Mouse (Mus musculus) heart, adult 18-20 months (tissue): ENCODE results near the gene Gm11034. TPM values are rescaled to one million over a fixed set of nuclear protein-coding genes. Genes with fewer than 3 reads are reported as not detected.

Experiments used
- DNase-seq, 2 experiments: peaks; one replicate each; pipeline ENCODE4 v3.0.0; 2021 to 2022; ENCODE audit warnings: mixed read lengths in 1 of 2
- total RNA-seq, 2 experiments: library from RNA; stranded (reverse); gene quantifications; 2 replicates each; pipeline ENCODE4 v1.2.3; 2021

Gm11034 gene
- total RNA-seq, 2 experiments from 2014 or later = not detected

DNA sequence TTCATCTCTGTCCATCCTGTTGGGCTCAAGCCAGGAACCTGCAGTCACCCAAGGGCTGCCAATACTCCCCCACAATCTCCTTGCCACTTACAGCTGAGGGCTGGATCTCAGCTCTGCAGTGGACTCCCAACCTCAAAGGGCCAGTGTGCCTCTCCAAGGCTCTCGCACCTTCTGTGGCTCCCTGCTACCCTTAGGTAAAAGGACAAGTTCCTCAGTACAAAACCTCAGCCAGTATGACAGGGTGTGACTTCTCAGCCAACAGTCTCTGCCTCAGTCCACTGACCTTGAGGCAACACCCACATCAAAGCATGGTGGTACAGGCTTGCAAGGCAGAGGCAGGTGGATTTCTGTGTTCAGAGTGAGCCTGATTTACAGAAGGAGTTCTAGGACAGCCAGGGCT lies 1.6 kb downstream of the Gm11034 start:
- DNase-seq = no peak

DNA sequence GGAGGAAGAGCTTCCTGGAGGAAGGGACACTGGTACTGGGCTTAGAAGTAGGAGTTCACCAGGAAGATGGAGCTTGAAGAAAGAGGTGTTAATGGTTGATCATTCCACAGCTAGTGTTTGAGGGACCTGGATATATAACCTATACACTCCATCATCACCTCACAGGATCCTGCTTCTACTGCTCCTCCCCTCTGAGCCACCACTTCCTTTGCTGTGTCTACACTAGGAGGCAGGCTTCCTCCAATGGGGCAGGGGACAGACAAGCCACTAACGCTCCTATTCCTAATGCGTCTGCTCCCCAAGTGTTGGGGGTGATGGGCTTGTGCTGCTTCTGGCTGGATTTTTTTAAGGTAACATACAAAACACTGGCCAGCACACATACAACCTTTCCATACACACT lies 2.7 kb downstream of the Gm11034 start:
- no peak for DNase-seq

DNA sequence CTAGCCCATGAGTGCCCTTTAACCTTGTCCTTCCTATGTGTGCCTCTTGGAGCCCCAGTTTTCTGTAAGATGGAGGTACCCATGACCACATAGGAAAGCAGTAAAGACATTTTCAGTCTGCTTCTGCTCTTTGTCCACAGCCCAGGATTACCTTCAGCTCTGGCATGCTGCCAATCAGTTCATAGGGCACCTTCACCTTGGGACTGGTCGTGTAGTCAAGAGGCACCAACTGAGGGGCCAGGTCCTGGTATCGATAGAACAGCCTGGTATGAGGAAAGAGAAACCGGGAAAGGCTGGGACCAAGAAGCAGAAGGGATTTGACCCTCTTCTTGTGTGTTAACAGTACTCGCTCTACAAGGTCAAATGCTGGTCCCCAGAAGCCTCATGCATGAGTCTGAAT lies 3.2 kb downstream of the Gm11034 start:
- DNase-seq = no peak

DNA sequence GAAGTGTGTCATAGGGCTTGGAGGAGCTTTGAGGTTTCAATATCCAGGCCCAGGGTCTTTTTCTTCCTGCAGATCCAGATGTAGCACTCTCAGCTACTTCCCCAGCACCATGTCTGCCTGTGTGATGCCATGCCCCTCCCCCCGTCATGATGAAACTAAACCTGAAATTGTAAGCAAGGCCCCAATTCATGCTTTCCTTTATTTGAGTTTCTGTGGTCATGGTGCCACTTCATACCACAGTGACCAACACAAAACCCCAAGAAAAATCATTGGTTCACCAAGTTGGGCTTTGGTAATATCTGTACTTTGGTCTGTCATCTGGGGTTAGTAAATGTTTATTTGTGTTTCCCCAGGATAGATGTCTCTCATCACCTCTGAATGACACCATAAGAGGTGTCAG lies 4.9 kb downstream of the Gm11034 start:
- no peak for DNase-seq

DNA sequence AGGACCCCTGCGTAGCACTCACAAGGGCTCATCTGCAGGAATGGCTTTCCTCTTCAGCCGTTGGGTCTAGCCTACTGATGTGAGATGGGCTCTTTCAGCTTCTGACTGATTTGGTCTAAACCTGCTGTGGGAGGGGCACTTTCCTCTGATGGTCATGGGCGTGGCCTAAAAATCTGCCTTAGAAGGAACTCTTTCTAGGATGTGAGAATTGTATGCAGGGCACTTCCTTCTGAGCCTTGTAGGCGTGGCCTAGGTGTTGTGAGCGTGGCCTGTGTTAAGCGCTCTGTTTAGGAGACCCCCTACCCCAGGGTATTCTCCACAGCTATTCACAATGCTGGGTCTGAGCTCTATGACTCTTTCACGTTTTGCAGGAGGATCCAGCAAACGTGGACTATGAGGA lies 15.4 kb downstream of the Gm11034 start:
- no peak for DNase-seq

DNA sequence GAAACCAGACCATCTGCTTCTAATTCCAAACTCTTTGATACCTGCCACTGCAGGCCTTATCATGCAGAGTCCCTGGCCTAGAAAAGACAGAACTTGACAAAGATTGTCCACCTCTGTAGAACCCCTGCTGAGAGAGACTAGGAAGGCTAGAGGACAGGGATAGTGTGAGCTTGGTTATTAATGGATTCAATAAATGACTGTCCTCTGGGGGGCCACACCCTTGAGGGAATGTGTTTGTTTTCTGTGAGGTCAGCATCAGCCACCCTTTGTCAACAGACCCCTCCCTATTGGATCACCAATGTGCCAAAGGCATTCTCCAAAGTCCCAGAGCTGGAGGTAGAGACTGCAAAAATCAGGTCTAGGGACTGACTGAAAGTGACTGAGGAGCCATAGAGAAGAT lies 21.4 kb downstream of the Gm11034 start:
- no peak for DNase-seq

DNA sequence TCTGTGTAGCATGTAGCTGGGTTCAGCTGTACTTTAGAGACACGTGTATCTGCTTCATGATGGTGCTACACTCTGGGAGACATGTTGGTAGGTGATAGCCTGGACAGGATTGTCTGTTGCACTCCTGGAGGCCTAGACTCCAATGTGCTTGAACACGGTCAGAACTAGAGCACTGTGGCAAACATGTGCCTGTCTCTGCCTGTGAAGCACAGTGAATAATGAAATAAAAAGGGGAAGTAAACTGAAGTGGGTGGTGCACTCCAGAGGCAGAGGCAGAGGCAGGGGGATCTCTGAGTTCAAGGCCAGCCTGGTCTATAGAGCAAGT lies 23.3 kb downstream of the Gm11034 start:
- DNase-seq = no peak

DNA sequence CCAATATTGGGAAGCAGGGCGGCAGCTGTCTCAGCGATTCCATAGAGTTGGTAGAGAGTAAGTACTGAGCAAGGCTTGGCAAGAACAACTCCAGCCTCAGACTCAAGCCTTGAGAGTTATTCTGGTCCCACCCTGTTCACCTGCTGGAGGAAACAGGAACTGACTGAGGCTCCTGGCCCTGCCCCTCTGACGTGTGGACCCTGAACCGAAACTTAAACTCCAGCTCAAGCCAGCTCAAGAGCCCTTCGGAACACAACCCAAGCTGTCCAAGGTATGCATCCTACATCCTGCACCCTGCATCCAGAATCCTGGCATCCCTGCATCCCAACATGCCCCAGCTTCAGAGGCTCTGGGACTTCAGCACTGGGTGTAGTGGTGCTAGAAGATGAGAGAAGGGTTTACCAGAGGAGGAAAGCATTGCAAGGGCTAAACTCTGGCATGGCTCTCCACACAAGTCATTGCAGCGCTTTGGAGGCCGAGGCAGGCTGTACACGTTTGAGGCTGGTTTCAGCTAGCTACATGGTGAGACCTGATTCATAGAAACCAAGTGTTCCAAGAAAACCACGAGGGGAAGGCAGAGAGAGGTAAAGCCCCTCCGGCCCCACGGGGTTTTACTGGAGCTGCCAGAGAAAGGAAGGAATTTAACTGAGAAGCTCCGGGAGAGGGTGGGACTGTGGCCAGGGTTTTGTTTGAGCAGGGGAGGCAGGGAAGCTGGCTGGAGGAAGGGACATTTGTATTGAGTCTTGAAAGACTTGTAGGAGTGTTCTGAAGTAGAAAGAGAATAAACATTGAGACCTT lies 23.8 kb downstream of the Gm11034 start, which contains the start of gene Hsh2d:
TSS of gene Hsh2d (plus strand) at position 222 of the 798 bp plus-strand sequence.
- no peak for DNase-seq

DNA sequence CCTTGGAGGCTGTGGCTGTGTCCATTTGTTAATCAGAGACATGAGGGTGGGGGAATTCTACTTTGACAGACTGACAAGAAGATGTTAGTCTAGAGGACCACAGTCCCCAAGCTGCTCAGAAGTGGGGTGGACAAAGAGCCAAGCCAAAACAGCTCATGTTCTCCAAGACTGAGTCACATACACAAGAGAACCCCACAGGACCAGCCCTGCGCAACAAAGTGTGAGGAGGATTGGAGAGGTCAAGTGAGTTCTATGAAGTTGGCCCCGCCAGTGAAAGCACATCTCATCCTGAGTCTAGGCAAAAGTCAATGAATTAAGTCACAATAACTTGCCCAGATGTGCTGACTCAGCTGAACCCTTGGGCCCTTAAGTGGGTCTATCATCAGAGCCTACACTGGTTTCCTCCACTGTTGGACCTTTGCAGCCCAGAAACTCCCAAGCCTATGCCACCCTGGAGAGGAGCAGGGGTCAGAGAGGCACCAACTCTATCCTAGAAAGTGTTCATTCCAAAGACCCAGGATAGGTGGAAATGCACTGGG lies 25.6 kb downstream of the Gm11034 start:
- peak in 1 of 2 experiments; percentile 14 for DNase-seq

DNA sequence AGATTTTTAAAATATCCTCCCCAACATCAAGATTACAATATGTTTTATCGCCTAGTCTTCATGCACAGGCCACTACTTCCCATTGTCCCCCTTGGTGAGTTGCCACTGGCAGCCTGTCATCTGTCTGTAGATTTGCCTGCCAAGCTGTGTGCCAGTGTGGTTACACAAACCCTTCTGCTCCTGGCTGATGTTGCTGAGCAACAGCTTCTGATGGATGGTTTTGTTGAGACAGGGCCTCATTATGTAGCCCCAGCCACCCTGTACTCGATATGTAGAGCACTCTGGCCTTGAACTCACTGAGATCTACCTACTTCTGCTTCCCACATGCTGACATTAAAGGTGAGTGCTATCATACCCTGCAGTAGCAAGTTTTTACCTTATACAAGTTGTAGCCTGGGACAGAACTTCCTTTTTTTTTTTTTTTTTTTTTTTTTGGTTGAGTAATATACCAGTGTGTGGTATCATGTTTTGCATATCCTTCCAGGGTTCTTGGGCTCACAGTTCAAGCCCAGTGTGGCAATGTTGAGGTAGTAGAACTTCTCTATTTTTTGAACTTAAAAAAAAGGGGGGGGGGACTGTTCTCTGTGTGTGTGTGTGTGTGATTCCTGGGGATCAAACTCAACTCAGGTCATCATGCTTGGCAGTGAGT lies 29.8 kb downstream of the Gm11034 start:
- DNase-seq = no peak

DNA sequence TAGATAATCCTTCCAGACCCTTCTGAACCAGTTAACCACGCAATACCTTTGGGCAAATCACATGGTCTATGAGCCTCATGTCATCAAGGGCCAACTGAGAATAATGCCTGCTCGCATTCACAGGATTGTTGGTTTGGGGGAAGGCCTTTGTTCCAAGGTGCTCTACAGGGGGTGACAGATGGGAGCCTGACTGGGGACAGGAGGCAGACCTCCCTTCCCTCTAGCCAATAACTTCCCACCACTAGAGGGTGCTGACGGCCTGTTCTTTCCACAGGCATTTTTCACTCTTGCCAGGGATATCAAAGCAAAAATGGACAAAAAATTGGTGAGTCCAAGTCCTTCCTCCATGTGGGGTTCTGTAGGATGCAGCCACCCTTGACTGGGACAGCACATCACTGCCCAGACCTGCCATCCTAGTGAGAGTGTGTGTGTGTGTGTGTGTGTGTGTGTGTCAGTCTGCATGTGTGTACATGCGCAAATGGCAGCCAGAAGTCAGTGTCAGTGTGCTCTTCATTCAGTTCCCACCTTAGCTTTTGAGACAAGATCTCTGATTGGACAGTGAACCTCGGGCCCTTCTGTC lies 36.0 kb downstream of the Gm11034 start:
- DNase-seq = peak; percentile 80 to 92

DNA sequence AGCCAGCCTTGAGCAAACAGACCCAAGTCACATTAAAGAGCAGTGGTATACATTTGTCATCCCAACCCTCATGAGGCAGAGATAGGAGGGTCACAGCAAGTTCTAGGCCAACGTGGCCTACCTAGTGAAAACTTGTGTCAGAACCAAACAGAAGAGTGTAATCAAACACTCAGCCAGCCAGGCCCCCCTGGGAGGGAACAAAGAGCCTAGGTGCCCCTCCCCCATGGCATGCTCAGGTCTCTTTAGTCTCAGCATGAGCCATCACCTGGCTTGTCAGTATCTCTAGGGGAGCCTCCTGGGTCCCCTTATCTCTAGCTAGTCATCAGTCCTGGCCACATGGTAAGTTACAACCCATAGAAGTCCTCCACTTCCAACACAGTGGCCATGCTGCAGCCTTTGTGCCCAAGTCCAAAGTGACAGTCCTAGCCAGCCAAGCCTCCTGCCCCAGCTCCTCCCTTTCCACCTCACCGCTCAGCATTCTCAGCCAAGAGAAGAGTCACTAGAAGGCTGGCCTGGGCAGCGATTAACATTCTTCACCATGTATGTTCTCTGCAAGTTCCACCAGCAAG lies 43.7 kb downstream of the Gm11034 start:
- no peak for DNase-seq

DNA sequence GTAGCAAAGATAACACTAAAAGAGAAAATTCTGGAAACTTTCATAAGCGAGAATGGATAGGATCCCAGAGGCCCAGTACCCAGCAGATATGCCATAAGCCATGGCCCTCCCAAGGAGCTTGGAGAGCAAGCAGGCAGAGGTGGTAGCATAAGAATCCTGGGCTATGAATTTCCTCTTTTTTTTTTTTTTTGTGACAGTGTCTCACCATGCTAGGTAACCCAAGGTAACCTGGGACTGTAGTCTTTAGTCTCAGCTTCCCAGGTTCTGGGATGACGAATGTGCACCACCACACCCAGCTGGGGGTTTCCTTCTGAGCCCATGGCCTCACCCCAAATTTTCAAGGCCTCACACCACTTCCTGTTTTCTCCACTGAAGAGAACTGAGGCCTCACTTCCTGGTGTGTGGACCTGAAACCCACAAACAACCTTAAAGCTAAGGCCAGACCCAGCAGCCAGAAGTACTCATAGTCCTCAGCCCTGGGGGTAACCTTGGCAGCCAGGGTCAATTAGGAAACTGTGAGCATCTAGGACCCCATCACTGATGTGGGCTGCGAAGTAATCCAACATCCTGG lies 44.3 kb downstream of the Gm11034 start:
- peak in 1 of 2 experiments; percentile 52 for DNase-seq

Other genes with a start within 250 kb of the Gm11034 start
- 1 to 10 TPM in 1 of 2 experiments, under 1 TPM in 1; 0.69 to 2.7 TPM for gene Cyp4f18, start 204.0 kb downstream of the Gm11034 start, total RNA-seq
- gene Olfr372, start 172.4 kb downstream of the Gm11034 start, total RNA-seq = not detected
- gene Olfr373, start 130.5 kb downstream of the Gm11034 start, total RNA-seq = not detected
- not detected for gene Olfr374, start 106.6 kb downstream of the Gm11034 start, total RNA-seq
- gene Tpm4, start 78.7 kb downstream of the Gm11034 start, total RNA-seq = 100 to 1,000 TPM in 1 of 2 experiments, 10 to 100 TPM in 1; 89.1 to 107 TPM
- gene Rab8a, start 52.4 kb downstream of the Gm11034 start, total RNA-seq = 10 to 100 TPM; 20.0 to 25.1 TPM
- under 1 TPM in 1 of 2 experiments, not detected in 1; 0.51 TPM for gene Hsh2d, start 24.0 kb downstream of the Gm11034 start, total RNA-seq
- gene Cib3, start 799 bp downstream of the Gm11034 start, total RNA-seq = 1 to 10 TPM in 1 of 2 experiments, under 1 TPM in 1; 0.62 to 1.7 TPM
- 10 to 100 TPM; 20.2 to 23.1 TPM for gene Fam32a, start 6.1 kb upstream of the Gm11034 start, total RNA-seq
- 10 to 100 TPM; 46.0 to 51.8 TPM for gene Ap1m1, start 26.4 kb upstream of the Gm11034 start, total RNA-seq
- gene Gm10282, start 91.6 kb upstream of the Gm11034 start, total RNA-seq = 1 to 10 TPM; 5.9 to 9.5 TPM
- gene Klf2, start 105.4 kb upstream of the Gm11034 start, total RNA-seq = 10 to 100 TPM; 74.3 to 76.9 TPM
- 10 to 100 TPM; 35.5 to 41.0 TPM for gene Eps15l1, start 207.8 kb upstream of the Gm11034 start, total RNA-seq
- 10 to 100 TPM; 17.0 to 24.2 TPM for gene Calr3, start 230.2 kb upstream of the Gm11034 start, total RNA-seq
- 1 to 10 TPM; 4.6 to 5.0 TPM for gene 1700030K09Rik, start 230.2 kb upstream of the Gm11034 start, total RNA-seq